Mouse (Mus musculus): ENCODE results near the gene Rnase11. TPM values are rescaled to one million over a fixed set of nuclear protein-coding genes. Genes with fewer than 3 reads are reported as not detected.

Gene Rnase11
- total RNA-seq (2021): not detected

- no peak for DNase-seq (ENCODE audit: low spot score in 2 of 2)
- intact Hi-C loops (cut with DNase I): no loop called here
These were observed at the start of gene Rnase11 for GRCm38 (mm10) chr14:51050063-51050462. Gene Rnase11, minus strand, starts transcription at chr14:51050163.

- intact Hi-C loops (cut with DNase I): loop anchor here (2.0 to 10.0 kb wide), 2 partner anchors 72 to 1156 kb away; partner anchors contain the start of gene Chd8
- no peak for DNase-seq (ENCODE audit: low spot score in 2 of 2)
These were observed 49.0 kb upstream of the Rnase11 start for GRCm38 (mm10) chr14:51098921-51099320.

- DNase-seq (ENCODE audit: low spot score in 2 of 2): peak; percentile 88 to 94
- intact Hi-C loops (cut with DNase I): loop anchor here (2.0 to 10.0 kb wide), 2 partner anchors 71 to 1157 kb away; partner anchors contain the start of gene Chd8
These were observed 48.3 kb upstream of the Rnase11 start for GRCm38 (mm10) chr14:51098300-51098699.

GRCm38 (mm10) chr14:51095736-51096524, 46.0 kb upstream of the Rnase11 start:
- peak in 1 of 2 experiments; percentile 18 for DNase-seq (ENCODE audit: low spot score in 2 of 2)
- intact Hi-C loops (cut with DNase I): loop anchor here (10.0 kb wide), 1 partner anchor 1159 kb away; the partner anchor contains the start of gene Chd8

GRCm38 (mm10) chr14:51094921-51095320, 45.0 kb upstream of the Rnase11 start:
- no peak for DNase-seq (ENCODE audit: low spot score in 2 of 2)
- intact Hi-C loops (cut with DNase I): loop anchor here (10.0 kb wide), 1 partner anchor 1160 kb away; the partner anchor contains the start of gene Chd8

GRCm38 (mm10) chr14:51094096-51094875, 44.3 kb upstream of the Rnase11 start:
- peak in 1 of 2 experiments; percentile 39 for DNase-seq (ENCODE audit: low spot score in 2 of 2)
- intact Hi-C loops (cut with DNase I): loop anchor here (10.0 kb wide), 1 partner anchor 1161 kb away; the partner anchor contains the start of gene Chd8

- intact Hi-C loops (cut with DNase I): loop anchor here (10.0 kb wide), 1 partner anchor 1161 kb away; the partner anchor contains the start of gene Chd8
These were observed 43.5 kb upstream of the Rnase11 start for GRCm38 (mm10) chr14:51093496-51093895.

GRCm38 (mm10) chr14:51092073-51092620, 42.2 kb upstream of the Rnase11 start:
- intact Hi-C loops (cut with DNase I): loop anchor here (10.0 kb wide), 1 partner anchor 1163 kb away; the partner anchor contains the start of gene Chd8

More at GRCm38 (mm10) chr14:51093496-51093895, 43.5 kb upstream of the Rnase11 start:
- peak in 1 of 2 experiments; percentile 32 for DNase-seq (ENCODE audit: low spot score in 2 of 2)

GRCm38 (mm10) chr14:51090921-51091900, 41.2 kb upstream of the Rnase11 start, which contains the start of the genes Rnase4 and Ang:
Gene Rnase4, plus strand, starts transcription at chr14:51091077.
Gene Ang, plus strand, starts transcription at chr14:51091150.
- intact Hi-C loops (cut with DNase I): loop anchor here (10.0 kb wide), 1 partner anchor 1164 kb away; the partner anchor contains the start of gene Chd8
- DNase-seq (ENCODE audit: low spot score in 2 of 2): peak; percentile 35 to 43

More at GRCm38 (mm10) chr14:51092073-51092620, 42.2 kb upstream of the Rnase11 start:
- no peak for DNase-seq (ENCODE audit: low spot score in 2 of 2)

- intact Hi-C loops (cut with DNase I): loop anchor here (10.0 kb wide), 1 partner anchor 1165 kb away; the partner anchor contains the start of gene Chd8
- DNase-seq (ENCODE audit: low spot score in 2 of 2): peak; percentile 87 to 89
These were observed 40.3 kb upstream of the Rnase11 start for GRCm38 (mm10) chr14:51090077-51090781.

- DNase-seq (ENCODE audit: low spot score in 2 of 2): peak in 1 of 2 experiments; percentile 10
- intact Hi-C loops (cut with DNase I): loop anchor here (1.0 to 10.0 kb wide), 5 partner anchors 25 to 1165 kb away; partner anchors contain the start of genes Ccnb1ip1, Chd8, Parp2 and Tmem253
These were observed 39.7 kb upstream of the Rnase11 start for GRCm38 (mm10) chr14:51089674-51090076.

- DNase-seq (ENCODE audit: low spot score in 2 of 2): peak; percentile 98 to 99
- intact Hi-C loops (cut with DNase I): loop anchor here (1.0 to 10.0 kb wide), 4 partner anchors 25 to 926 kb away; partner anchors contain the start of genes Ccnb1ip1, Parp2 and Tmem253
These were observed 39.2 kb upstream of the Rnase11 start for GRCm38 (mm10) chr14:51088970-51089673.

- intact Hi-C loops (cut with DNase I): loop anchor here (2.0 to 10.0 kb wide), 2 partner anchors 282 to 926 kb away; partner anchors contain the start of genes Ccnb1ip1, Parp2 and Tmem253
- DNase-seq (ENCODE audit: low spot score in 2 of 2): peak; percentile 86 to 93
These were observed 38.4 kb upstream of the Rnase11 start for GRCm38 (mm10) chr14:51088166-51088969.

- intact Hi-C loops (cut with DNase I): loop anchor here (2.0 to 10.0 kb wide), 2 partner anchors 281 to 927 kb away; partner anchors contain the start of genes Ccnb1ip1, Parp2 and Tmem253
- DNase-seq (ENCODE audit: low spot score in 2 of 2): no peak
These were observed 37.8 kb upstream of the Rnase11 start for GRCm38 (mm10) chr14:51087762-51088161.

GRCm38 (mm10) chr14:51085911-51086310, 35.9 kb upstream of the Rnase11 start:
- DNase-seq (ENCODE audit: low spot score in 2 of 2): no peak
- intact Hi-C loops (cut with DNase I): loop anchor here (10.0 kb wide), 1 partner anchor 929 kb away; the partner anchor contains the start of gene Tmem253

Data from left cerebral cortex, postnatal 25 days (tissue).